Mouse (Mus musculus): ENCODE measurements around the gene Cd63. TPM values are rescaled to one million over a fixed set of nuclear protein-coding genes. Genes with fewer than 3 reads are reported as not detected.
A peak's percentile ranks its signal among the peaks of the same experiment; 100 is the strongest.

Cd63 gene
- total RNA-seq (2022) = 100 to 1,000 TPM in 2 of 4 experiments, 10 to 100 TPM in 2; 76.9 to 199 (median 126) TPM

- DNase-seq (ENCODE audit: low spot score in 2 of 2) = no peak
Measured at GRCm38 (mm10) chr10:128900698-128901097, at the start of gene Cd63. TSS of gene Cd63 (plus strand) at chr10:128900989.

GRCm38 (mm10) chr10:128861176-128861575, 39.6 kb upstream of the Cd63 start:
- DNase-seq (ENCODE audit: low spot score in 2 of 2) = no peak

DNA sequence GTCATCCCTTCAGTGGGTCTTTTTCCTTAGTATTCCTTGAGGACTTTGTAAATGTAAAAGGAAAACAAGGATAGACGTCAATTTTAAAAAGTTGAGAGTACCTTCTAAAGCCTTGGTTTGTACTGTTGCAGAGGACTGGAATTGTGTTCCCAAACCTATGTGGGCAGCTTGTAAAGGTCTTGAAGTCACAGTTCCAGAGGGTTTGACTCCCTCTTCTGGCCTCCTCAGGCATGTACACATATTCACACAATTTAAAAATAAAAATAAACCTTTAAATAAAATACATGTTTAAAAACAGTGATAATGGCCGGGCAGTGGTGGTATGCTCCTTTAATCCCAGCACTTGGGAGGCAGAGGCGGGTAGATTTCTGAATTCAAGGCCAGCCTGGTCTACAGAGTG, 34.7 kb upstream of the Cd63 start:
- DNase-seq (ENCODE audit: low spot score in 2 of 2) = no peak

GRCm38 (mm10) chr10:128866518-128866917, 34.3 kb upstream of the Cd63 start:
- DNase-seq (ENCODE audit: low spot score in 2 of 2) = no peak

- DNase-seq (ENCODE audit: low spot score in 2 of 2) = no peak
Measured at GRCm38 (mm10) chr10:128870341-128870740, 30.4 kb upstream of the Cd63 start.

GRCm38 (mm10) chr10:128878291-128878690, 22.5 kb upstream of the Cd63 start:
- DNase-seq (ENCODE audit: low spot score in 2 of 2) = no peak

GRCm38 (mm10) chr10:128878811-128879210, 22.0 kb upstream of the Cd63 start:
- DNase-seq (ENCODE audit: low spot score in 2 of 2) = no peak

DNA sequence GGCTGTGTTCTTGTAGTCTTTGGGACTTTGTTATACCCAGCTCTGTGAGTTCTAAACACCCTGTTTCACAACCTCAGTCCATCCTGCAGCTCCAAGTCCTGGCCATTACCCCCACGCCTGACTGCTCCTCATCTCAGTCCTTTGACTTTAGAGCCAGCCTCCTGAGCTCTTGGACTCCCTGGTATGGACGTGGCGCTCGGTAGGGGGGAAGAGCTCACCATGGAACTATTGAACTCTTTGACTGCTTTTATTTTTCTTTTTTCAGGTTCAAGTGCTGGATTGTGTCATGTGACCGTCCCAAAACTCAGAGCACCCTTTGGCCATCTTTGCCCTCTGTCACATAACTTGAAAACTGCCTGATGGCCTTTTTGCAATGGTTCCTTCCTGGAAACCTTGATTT, 18.7 kb upstream of the Cd63 start:
- DNase-seq (ENCODE audit: low spot score in 2 of 2) = no peak

DNA sequence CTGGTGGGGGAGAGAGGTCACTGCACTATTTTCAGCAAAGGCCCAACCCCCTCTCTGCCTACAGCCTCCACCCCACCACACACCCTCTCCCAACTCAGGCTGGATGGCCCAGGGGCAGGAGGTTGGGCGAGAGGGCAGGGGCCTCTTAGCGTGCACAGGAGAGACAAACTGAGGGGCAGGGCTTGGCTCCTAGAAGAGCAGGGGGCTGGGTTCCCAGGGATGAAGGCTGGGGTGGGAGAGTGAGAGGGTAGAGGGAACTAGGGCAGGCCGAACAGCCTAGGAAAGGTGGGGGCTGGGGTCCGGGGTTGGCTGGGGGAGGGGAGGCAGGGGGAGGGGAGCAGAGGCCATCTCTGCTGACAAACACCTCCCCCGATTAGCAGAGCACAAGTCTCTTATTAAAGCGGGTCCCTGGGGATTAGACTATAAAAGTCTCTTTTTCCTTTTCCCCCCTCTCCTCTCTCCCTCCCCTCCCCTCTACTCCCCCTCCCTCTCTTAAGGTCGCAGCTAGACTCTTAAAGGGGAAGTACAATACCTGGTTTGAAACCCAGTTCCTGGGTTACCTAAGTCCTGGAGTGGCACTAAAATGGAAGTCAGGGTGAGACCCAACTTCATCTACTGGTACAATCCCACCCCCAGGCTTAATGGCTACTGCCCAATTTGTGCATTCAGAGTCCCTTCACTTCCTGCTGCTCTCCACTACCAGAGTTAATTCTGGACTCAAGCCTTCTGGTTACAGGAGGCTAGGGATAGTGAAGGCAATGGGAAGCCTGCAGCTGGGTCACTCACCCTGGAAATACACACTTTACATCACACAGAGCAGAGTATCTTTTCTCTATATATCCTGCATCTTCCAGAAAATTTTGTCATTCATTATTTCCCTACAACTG, 11.6 kb upstream of the Cd63 start:
- DNase-seq (ENCODE audit: low spot score in 2 of 2) = no peak

GRCm38 (mm10) chr10:128889846-128890245, 10.9 kb upstream of the Cd63 start:
- no peak for DNase-seq (ENCODE audit: low spot score in 2 of 2)

DNA sequence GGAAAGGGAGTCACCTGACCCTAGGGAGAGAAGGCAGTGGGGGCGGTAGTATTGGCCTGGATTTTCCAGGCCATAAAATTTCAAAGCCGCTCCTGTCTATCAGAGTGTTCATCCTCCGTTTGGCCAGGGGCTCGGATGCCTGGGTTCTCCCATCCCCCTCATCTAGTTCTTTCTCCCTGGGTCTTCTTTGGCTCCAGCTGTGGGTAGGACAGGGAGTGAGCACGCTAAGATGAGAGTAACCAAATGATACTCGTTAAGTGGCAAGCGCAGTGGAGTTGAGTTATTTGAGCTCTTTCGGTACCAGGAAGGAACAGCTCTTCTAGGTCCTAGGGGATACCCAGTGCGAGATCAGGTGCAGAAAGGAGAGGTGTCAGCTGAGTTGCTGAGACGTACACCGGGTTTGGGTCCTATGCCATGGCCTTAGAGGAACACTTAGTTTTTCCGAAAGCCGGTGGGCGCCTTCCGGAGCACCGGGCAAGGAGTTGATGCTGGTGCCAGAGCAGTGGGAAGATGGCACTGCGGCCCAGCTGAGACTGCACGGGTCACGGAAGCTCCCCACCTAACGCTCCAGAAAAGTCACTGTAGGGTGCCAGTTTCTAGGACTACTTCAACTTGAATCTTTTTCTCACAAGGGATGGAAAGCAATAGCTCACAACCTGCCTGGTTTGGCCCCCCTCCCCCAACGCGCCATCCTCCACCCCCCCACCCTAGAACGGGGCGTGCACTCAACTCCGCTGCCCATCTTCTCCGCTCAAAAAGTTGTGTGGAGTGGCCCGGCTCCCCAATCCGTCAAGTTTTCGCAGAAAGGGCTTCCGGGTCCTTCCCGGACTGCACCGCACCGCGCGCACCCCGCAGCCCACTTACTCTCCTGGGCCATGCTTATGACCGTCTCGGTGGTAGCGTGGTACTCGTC, 10.2 kb upstream of the Cd63 start:
- DNase-seq (ENCODE audit: low spot score in 2 of 2) = no peak

DNA sequence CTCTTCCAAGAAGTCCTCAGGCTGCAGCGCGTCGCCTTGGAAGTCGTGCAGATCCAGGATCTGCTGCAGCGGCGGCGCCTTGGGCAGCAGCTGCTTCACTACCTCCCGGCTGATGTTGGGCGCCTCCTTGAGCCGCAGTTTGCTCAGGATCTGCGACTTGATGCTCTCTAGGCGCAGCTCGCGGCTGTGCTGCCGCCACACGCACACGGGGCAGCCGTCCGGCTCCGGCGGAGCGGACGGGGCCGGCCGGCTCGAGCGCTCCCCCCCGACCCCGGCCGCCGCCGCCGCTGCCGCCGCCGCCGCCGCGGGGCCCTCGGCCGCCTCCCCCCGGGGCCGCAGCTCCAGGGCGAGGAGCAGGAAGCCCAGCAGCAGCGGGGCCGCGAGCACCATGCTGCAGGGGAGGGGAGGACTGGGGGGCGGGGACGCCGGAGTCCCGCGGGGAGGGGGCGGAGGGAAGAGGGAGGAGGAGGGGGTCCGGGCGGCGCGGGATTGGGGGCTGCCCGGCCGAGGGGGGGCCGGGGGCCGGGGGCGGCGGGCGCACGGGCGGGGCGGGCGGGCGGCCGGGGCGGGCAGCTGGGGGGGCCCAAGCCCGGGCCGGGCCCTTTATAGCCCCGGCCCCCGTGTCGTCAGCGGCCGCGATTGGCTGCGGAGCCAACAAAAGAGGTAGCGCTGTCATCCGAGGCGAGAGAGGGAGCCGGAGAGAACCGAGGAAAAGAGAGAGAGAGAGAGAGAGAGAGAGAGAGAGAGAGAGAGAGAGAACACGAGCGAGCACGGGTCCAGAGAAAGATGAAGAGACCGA, 9.3 kb upstream of the Cd63 start, which contains the start of gene Gdf11:
Gene Gdf11 (minus strand): TSS at position 423 of the 799 bp plus-strand sequence.
- DNase-seq (ENCODE audit: low spot score in 2 of 2) = no peak

DNA sequence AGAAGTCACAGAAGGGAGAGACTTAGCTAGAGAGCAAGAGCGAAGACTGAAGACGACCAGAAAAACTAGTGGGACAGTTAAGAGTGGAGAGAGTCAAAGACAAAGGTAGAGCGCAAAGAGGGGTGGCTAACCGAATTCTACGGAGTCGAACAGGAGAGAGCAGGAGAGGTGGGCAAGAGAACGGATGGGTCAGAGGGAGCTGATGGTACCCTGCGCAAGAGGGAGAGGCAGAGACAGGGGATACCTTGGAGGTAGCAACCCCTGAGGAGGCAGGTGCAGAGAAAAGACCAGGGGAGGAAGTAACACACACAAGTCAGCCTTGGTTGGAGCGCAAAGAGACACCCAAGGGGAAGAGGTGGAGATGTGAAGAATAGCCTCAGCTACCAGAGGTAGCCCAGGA, 8.5 kb upstream of the Cd63 start:
- no peak for DNase-seq (ENCODE audit: low spot score in 2 of 2)

DNA sequence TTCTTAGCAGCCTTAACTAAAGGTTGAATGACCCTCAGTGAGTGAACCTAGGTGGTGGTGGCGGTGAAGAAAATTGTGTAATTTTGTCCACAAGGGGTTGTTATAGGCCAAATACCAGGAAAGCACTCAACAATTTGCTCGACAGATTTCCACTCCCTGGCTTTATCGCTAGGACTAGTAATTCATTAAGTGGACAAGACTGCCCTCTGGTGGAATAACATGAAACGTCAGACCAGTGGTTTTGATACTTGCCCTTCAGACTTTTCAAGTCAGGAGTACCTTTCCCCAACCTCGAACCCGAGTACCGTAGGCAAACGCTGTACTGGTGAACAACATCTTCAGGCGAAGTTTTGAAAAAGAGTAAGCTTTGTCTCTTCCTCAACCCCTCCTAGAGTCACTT, 5.4 kb upstream of the Cd63 start:
- peak; percentile 67 to 81 for DNase-seq (ENCODE audit: low spot score in 2 of 2)

DNA sequence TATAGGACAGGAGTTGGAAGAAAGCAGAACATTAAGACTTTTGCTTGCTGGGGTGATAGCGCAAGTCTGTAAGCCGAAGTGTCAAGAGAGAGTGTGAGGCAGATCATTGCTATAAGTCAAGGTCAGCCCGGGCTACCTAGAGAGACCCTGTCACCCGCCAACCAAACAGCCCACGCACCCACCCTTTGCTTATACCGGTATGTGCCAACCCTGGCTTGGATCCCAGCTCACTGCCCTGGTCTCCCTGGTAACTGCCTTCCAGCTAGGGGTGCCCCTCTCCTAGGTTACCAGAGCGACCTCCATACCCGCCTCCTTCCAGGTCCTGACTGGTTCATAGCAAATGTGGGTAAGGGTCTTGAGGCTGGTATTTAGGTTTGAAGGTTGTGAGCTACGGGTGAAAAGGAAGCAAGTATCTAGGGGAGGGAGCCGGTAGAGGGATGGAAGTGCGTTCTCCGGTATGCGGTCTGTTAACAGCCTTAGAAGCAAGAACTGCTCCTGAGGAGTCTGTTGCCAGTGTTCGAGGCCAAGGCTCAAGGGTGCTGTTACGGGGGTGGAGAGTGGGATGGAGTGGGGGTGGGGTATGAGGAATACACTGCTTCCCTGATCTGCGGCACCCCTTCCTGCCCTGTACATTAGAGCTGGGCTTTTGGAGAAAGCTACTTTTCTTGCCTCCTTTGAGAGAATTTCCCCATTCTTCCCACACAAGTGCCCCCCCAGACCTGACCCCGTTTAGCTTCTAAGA, 4.7 kb upstream of the Cd63 start:
- peak; percentile 63 to 74 for DNase-seq (ENCODE audit: low spot score in 2 of 2)

GRCm38 (mm10) chr10:128896807-128897206, 4.0 kb upstream of the Cd63 start:
- DNase-seq (ENCODE audit: low spot score in 2 of 2) = no peak

- no peak for DNase-seq (ENCODE audit: low spot score in 2 of 2)
Measured at GRCm38 (mm10) chr10:128897501-128897900, 3.3 kb upstream of the Cd63 start.

GRCm38 (mm10) chr10:128899759-128900490, 864 bp upstream of the Cd63 start:
- DNase-seq (ENCODE audit: low spot score in 2 of 2) = no peak

- no peak for DNase-seq (ENCODE audit: low spot score in 2 of 2)
Measured at GRCm38 (mm10) chr10:128901409-128901808, 620 bp downstream of the Cd63 start.

All from layer of hippocampus, adult 8-10 months (tissue).